Mouse (Mus musculus) gastrocnemius, postnatal 4 days (tissue): ENCODE results near the gene P2ry12. TPM values are rescaled to one million over a fixed set of nuclear protein-coding genes. Genes with fewer than 3 reads are reported as not detected.

Experiments used
- DNase-seq, 2 experiments: peaks; one replicate each; pipeline ENCODE4 v3.0.0; 2021 to 2022; ENCODE audit warnings: low spot score in 2 of 2, mixed read lengths in 2 of 2
- long read RNA-seq, 2 experiments: library from polyadenylated mRNA; stranded (forward); transcript quantifications; one replicate each; pipeline ENCODE4 v2.0.0; 2021
- total RNA-seq, 2 experiments: library from RNA; stranded (reverse); gene quantifications; 2 replicates each; pipeline ENCODE4 v1.2.3; 2021

P2ry12 gene
- total RNA-seq = 1 to 10 TPM; 4.0 TPM
- long read RNA-seq, experiment 1, partial matches to known transcripts = 0 of 6 reads
- long read RNA-seq, experiment 1, other reads (novel, unspliced or antisense) = 3 of 6 reads
- long read RNA-seq, experiment 2, partial matches to known transcripts = 0 of 6 reads
- long read RNA-seq, experiment 2, other reads (novel, unspliced or antisense) = 6 of 6 reads

DNA sequence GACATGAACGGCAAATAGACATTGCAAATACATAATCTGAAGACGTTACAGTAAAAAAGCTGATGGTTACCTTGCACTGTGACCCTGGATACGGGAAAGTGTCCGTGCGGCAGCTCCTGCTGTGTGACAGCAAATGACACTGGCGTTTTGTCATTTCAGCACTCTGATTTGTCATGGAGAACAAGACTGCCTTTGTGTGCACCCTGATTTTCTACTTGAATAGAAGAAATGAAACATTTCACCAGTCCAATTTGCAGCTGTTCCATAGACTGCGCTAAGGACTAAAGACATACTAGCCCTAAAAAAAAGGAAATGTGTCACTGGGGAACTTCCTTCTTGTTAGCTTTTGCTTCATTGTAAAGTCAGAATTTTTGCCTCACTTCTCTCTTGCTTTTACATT, at the start of gene P2ry12:
Gene P2ry12, minus strand, starts transcription at position 168 of the 400 bp plus-strand sequence.
- DNase-seq = no peak

DNA sequence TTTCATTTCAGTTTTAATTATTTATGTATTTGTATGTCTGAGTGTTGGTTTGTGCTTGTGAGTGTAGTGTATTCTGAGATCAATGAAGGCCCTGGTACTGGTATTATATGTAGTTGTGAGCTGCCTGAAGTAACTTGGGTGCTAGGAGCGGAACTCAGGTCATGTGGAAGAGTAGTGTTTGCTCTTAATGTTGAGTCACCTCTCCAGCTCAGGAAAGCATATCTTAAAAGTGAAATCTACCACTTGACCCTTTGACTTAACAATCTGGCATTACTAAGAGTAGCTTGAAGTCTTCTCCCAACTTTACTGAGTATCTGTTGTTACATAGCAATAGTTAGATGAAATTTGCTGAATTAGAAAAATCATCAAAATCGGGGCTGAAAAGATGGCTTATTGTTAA, 42.8 kb upstream of the P2ry12 start:
- no peak for DNase-seq

DNA sequence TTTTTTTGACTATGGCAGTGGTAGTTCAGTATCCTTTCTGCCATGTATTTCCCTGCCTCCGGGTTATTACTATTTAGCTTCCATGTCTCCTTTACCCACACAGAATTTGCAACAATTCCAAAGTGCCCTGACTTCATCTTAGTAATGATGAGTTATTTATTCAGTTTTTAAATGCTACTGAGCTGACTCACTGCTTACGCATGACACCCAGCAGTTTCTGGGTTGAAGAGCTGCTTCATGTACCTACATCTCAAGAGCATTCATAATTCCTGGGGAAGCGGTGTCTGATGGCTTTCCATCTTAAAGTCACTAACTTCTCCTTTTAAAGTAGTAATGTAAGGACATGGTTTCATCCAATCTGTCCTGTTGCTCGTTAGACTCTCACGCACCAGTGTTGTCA, 42.3 kb upstream of the P2ry12 start:
- DNase-seq = no peak

- no peak for DNase-seq
These were observed 35.0 kb upstream of the P2ry12 start for GRCm38 (mm10) chr3:59297653-59298052.

GRCm38 (mm10) chr3:59296563-59297130, 34.0 kb upstream of the P2ry12 start:
- DNase-seq = no peak

DNA sequence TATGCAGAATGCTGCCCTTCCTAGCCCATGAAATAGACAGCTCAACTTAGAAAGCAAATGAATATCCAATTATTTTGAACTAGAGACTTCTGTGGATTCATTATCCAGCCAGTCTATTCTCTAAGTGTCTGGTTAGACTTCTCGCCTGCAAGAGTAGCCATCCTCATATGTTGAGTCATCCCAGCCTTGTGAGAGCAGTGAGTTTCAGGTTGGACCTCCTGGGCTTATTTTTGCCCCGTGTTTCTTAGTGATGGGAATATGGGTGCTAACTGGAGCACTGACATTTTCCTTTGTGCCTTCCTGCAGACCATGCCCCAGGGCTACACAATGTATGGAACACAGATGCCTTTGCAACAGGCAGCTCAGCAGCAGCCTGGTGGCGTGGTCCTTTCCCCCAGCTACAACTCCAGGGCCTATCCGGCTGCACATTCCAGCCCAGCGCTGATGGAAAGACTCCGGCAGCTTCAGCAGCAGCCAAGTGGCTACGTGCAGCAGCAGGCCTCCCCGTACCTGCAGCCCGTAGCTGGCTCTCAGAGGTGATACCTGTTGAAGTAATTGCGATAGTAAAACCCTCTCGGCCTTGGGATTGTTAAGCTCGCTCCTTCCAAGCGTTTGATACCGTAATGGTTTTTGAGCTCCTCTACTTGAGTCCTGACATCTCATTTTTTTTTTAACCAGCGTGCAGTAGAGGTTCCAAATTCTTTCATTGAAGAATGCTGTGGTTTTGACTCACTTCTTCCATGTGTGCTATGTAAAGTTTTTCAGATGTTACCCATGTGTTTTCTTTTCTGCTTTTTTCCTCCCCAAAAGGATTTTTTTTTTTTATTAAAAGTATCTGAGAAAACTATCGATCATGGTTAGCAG, 33.3 kb upstream of the P2ry12 start:
- DNase-seq = no peak

- no peak for DNase-seq
These were observed 30.9 kb upstream of the P2ry12 start for GRCm38 (mm10) chr3:59293437-59294199.

- no peak for DNase-seq
These were observed 27.9 kb upstream of the P2ry12 start for GRCm38 (mm10) chr3:59290551-59290950.

- no peak for DNase-seq
These were observed 15.9 kb upstream of the P2ry12 start for GRCm38 (mm10) chr3:59278620-59279019.

- no peak for DNase-seq
These were observed 15.5 kb upstream of the P2ry12 start for GRCm38 (mm10) chr3:59278254-59278533.

DNA sequence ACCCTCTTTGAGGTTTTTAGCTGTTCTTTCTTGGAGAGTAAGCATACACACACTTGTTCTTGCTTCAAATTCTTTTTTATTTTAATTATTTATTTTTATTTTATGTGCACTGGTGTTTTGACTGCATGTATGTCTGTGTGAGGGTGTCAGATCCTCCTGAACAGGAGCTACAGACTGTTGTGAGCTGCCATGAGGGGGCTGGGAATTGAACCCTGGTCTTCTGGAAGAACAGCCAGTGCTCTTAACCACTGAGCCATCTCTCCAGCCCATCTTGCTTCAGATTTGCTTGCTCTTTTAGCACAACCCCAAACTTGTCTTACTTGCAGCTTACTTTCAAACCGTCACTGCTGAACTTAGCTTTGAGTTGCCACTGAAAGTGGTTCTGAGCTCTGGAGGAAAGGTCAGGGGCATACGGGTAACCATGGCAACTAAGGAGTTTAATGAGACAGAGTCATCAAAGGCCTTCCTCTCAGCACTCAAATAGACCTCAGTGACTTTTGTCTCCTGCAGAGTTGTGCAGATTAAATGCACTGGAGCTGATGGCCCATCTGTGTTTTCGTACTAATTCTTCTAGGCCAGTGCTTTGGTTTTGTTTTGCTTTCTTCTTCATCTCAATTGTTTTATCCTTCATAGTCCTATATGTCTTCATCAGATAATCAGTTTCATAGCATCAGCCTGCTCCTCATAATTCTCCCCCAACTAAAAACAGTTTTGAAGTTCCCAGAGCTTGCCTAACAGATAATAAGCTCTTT, 15.0 kb upstream of the P2ry12 start:
- DNase-seq = no peak

DNA sequence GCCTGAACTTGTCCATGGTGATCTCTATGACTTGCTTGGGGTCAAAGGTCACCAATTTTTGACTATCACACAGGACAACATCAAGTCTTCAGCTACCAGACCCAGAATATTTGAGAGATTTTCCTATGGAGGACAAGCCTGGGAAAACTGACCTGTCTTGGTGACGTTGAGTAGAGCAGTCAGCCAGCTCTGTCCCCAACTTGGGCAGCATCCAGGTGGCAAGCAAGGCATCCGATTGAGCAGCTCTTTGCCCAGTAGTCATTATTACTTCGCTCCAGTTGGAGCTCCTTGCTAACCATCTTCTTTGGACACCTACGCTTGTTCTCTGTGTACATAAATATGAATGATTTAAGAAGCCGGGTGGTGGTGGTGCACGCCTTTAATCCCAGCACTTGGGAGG, 8.1 kb upstream of the P2ry12 start:
- no peak for DNase-seq

- no peak for DNase-seq
These were observed 1.3 kb upstream of the P2ry12 start for GRCm38 (mm10) chr3:59263988-59264387.

DNA sequence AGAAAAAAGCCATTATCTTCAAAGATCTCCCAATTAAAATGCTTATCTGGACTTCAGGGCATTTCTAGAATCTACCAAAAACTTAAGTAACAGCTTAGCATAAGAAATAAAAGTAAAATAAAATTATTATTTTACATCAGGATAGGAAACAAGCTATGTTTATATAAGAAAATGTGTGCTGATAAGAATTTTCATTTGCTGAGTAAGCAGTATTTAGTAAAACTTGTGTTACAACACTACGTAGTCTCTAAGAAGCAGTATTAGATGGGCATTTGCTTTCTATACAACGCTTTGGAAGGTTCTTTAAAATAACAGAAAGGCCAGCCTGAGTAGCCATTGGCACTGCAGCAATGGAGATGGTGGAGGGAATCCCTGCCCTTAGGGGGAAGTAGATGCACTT, 746 bp upstream of the P2ry12 start:
- no peak for DNase-seq

GRCm38 (mm10) chr3:59261709-59262472, 780 bp downstream of the P2ry12 start:
- DNase-seq = no peak

DNA sequence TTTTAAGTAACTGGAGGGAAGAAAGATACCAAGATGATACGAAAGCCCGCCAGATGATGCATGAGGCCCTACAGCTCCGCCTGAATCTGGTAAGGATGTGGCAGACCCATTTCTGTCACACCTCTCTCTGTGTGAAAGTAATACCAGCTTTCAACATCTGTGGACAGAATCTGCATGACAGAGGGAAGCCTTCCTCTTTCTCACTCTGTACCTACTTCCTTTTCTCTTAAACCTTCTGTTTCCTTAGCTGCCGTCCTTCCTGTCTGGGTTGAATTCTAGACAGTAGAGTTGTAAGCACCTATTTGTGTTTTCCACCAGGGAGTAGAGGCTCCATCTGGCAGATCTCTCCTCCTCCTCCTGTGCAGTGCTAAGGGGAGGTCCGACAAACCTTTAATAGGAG, 1.9 kb downstream of the P2ry12 start:
- DNase-seq = no peak

GRCm38 (mm10) chr3:59257740-59258664, 4.7 kb downstream of the P2ry12 start:
- no peak for DNase-seq

DNA sequence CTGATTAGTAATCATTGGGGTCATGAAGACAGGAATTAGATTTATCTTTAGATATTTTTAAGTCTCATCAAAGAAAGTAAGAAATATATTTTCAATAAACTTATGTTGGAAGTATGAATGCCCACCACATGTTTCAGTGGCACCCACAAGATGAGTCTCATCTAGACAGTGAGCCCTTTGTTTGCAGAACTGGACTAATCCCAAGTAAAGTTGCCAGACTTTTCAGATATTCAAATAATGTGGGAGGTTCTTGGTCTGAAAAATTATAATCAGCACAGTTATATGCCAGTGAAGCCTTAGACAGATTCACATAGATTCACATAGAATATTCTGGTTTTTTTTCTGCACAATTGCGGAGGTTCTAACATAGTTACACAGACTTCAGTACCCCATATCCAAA, 12.2 kb downstream of the P2ry12 start:
- no peak for DNase-seq

GRCm38 (mm10) chr3:59248031-59248430, 14.6 kb downstream of the P2ry12 start:
- DNase-seq = no peak
